Mouse (Mus musculus) lung, postnatal 0 days (tissue): ENCODE measurements around the gene Tnrc18. TPM values are rescaled to one million over a fixed set of nuclear protein-coding genes. Genes with fewer than 3 reads are reported as not detected.

ENCODE experiments used
- ATAC-seq: fragments of 200-750 bp; cut with Nextera tagmentation; 2 replicates; pipeline ENCODE4 v1.8.0; 2017; ENCODE audit warnings: moderate library complexity
- DNase-seq: peaks from one replicate; pipeline ENCODE4 v3.0.0-alpha.2; 2016; ENCODE audit warnings: low spot score
- H3K27ac ChIP-seq: fragments of 300-500 bp; sonication (generic); 2 replicates; pipeline ENCODE4 v1.5.1; 2014; ENCODE audit warnings: antibody characterized with exemption, mild to moderate bottlenecking, low read length, mixed read lengths
- H3K27me3 ChIP-seq: fragments of 300-500 bp; sonication (generic); replicated peaks from 2 replicates; pipeline ENCODE4 v1.6.1; 2014; ENCODE audit warnings: low read length, mixed read lengths; ENCODE audit not compliant: insufficient read depth
- H3K36me3 ChIP-seq: fragments of 300-500 bp; sonication (generic); 2 replicates; pipeline ENCODE4 v1.6.1; 2014; ENCODE audit warnings: low read length, mixed read lengths; ENCODE audit not compliant: insufficient read depth
- H3K4me1 ChIP-seq: fragments of 300-500 bp; sonication (generic); 2 replicates; pipeline ENCODE4 v1.6.1; 2014; ENCODE audit warnings: antibody characterized with exemption, low read depth, low read length, mixed read lengths; ENCODE audit not compliant: insufficient read depth
- H3K4me2 ChIP-seq: fragments of 300-500 bp; sonication (generic); replicated peaks from 2 replicates; pipeline ENCODE4 v1.6.1; 2014; ENCODE audit warnings: low read depth, mild to moderate bottlenecking, low read length, moderate library complexity, mixed read lengths
- H3K4me3 ChIP-seq: fragments of 300-500 bp; sonication (generic); 2 replicates; pipeline ENCODE4 v1.5.1; 2014; ENCODE audit warnings: low read depth, low read length
- H3K9ac ChIP-seq: fragments of 300-500 bp; sonication (generic); replicated peaks from 2 replicates; pipeline ENCODE4 v1.6.1; 2014; ENCODE audit warnings: low read depth, mild to moderate bottlenecking
- H3K9me3 ChIP-seq: fragments of 300-500 bp; sonication (generic); 2 replicates; pipeline ENCODE4 v1.6.1; 2016; ENCODE audit warnings: low read length, mixed read lengths
- CTCF ChIP-seq: IDR thresholded peaks from 2 replicates; pipeline ENCODE4 v1.5.1; 2016; ENCODE audit warnings: antibody characterized with exemption, mild to moderate bottlenecking
- EP300 ChIP-seq: IDR thresholded peaks from 2 replicates; pipeline ENCODE4 v1.6.1; 2016; ENCODE audit warnings: antibody characterized with exemption, mild to moderate bottlenecking, control low read depth
- WGBS: fragments of 180-500 bp; shearing (Covaris S2); extraction: QIAGEN DNeasy Blood & Tissue Kit; methylation state at CpG from one replicate; pipeline ENCODE4 v1.1.7; 2014; 5-methylcytosine and 5-hydroxymethylcytosine counted together
- polyA plus RNA-seq: library from polyadenylated mRNA; unstranded; fragments of >200 nt; fragmentation: Nextera tagmentation; extraction: Ambion mirVana; gene quantifications from 2 replicates; pipeline ENCODE4 v1.2.1, GENCODE M21; 2015

Tnrc18 gene
- polyA plus RNA-seq, 1 experiment from 2014 or later: 16.6 TPM

GRCm38 (mm10) chr5:142681911-142682310, 135.6 kb downstream of the Tnrc18 start:
- TF ChIP-seq CTCF (no peak), EP300 (no peak)
- Histone ChIP-seq H3K9me3 (no peaks in the 10 kb centered on the region), H3K4me2 (no peak overlapping the region), H3K4me1 (no peaks in the 10 kb centered on the region), H3K9ac (no peak overlapping the region), H3K4me3 (no peak overlapping the region), H3K27ac (no peak overlapping the region), H3K36me3 (no peaks in the 10 kb centered on the region), H3K27me3 (no peaks in the 10 kb centered on the region)
- DNase-seq (no peak), ATAC-seq (no peak)
- 73% methylated on average over 3 of the region's 3 CpGs for WGBS

- DNase-seq (no peak), ATAC-seq (no peak)
- Histone ChIP-seq H3K27me3 (no peaks in the 10 kb centered on the region), H3K4me3 (no peak overlapping the region), H3K4me1 (no peaks in the 10 kb centered on the region), H3K9ac (no peak overlapping the region), H3K27ac (no peak overlapping the region), H3K9me3 (no peaks in the 10 kb centered on the region), H3K4me2 (no peak overlapping the region), H3K36me3 (no peaks in the 10 kb centered on the region)
- TF ChIP-seq CTCF: no peak
- TF ChIP-seq EP300: no peak
- WGBS: 100% methylated on average over 1 of the region's 1 CpGs
These were observed 138.4 kb downstream of the Tnrc18 start for GRCm38 (mm10) chr5:142679065-142679464.

DNA sequence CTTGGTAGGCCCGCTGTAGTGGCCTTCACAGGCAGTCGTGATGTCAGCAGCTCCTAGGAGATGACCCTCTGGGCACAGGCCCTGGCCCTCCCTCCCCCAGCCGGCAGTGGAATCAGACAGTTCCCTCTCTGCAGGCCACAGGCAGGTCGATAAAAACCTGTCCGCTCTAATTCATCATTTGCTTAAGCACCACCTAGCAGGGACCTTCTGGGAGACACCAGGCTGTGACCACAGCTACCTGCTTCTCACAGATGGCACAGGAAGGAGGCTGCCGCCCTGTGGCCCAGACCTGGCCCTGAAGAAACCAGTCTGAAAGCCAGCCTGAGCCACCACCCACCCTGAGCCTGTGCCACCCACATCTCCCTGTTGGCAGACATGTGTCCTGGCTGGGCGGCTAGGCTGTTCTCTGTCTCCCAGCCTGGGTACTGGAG, 139.3 kb downstream of the Tnrc18 start:
- Histone ChIP-seq H3K4me1 (no peaks in the 10 kb centered on the region), H3K4me2 (no peak overlapping the region), H3K4me3 (no peak overlapping the region), H3K9ac (no peak overlapping the region), H3K36me3 (no peaks in the 10 kb centered on the region), H3K27me3 (no peaks in the 10 kb centered on the region), H3K27ac (no peak overlapping the region), H3K9me3 (no peaks in the 10 kb centered on the region)
- DNase-seq: no peak
- ATAC-seq: no peak
- TF ChIP-seq CTCF (no peak), EP300 (no peak)
- WGBS: 43% methylated on average over 7 of the region's 7 CpGs

Other genes with a start within 250 kb of the Tnrc18 start
- 0.05 TPM in 1 of 2 replicates, not detected in the other for gene Mmd2, start 208.9 kb downstream of the Tnrc18 start, polyA plus RNA-seq
- gene Wipi2, start 190.0 kb downstream of the Tnrc18 start, polyA plus RNA-seq: 25.7 and 26.6 TPM in 2 replicates
- 2.3 TPM in 2 replicates for gene Slc29a4, start 125.2 kb downstream of the Tnrc18 start, polyA plus RNA-seq
- 6.3 and 7.9 TPM in 2 replicates for gene Fbxl18, start 77.8 kb upstream of the Tnrc18 start, polyA plus RNA-seq
- 18,716 and 19,008 TPM in 2 replicates for gene Actb, start 89.1 kb upstream of the Tnrc18 start, polyA plus RNA-seq
- gene Fscn1, start 142.7 kb upstream of the Tnrc18 start, polyA plus RNA-seq: 69.1 and 81.4 TPM in 2 replicates